Mouse (Mus musculus) lung, adult 2 months (tissue): ENCODE data around the gene Rpl10a.

Source experiments
- CTCF ChIP-seq: fragments of 200-500 bp; IDR thresholded peaks from 2 replicates; pipeline ENCODE4 v1.5.1; 2011; ENCODE audit warnings: mild to moderate bottlenecking, low read length, control low read depth; ENCODE audit not compliant: insufficient read depth
- POLR2A ChIP-seq: fragments of 200-500 bp; IDR thresholded peaks from 2 replicates; pipeline ENCODE4 v1.6.1; 2011; ENCODE audit warnings: low read depth, mild to moderate bottlenecking, control low read depth, low read length, borderline replicate concordance; ENCODE audit errors: extremely low read depth

DNA sequence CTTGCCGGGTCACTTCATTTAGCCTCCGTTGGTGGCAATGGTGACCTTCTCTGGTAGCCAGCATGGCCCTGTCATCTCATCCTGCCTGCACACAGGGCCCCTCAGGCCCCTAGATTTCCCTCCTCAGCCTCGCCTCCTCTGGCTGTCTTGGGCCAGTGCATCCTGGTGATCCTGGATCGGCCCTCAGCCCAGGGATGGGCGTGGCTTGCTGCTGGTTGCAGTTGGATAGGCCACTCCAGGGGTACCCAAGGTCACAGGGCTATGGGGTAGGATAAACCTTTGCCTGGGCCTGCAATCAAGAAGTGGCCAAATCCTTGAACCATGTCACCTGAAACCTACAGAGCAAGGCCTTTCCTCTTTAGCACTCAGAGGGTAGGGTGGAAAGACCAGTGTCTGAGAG lies 41.3 kb upstream of the Rpl10a start:
- TF ChIP-seq CTCF (no peak), POLR2A (no peak)
